Mouse (Mus musculus) gastrocnemius, adult 2 months (tissue): ENCODE results near the gene Tsfm. TPM values are rescaled to one million over a fixed set of nuclear protein-coding genes. Genes with fewer than 3 reads are reported as not detected.
"Not testable (repeated sequence)": the region's sequence is repeated elsewhere in the genome, so short reads cannot be mapped to it uniquely, and the experiment has no call there.

Experiments
- DNase-seq: peaks from one replicate; pipeline ENCODE4 v3.0.0; 2022
- H3K27ac ChIP-seq: fragments of 200-600 bp; 2 replicates; pipeline ENCODE4 v1.8.1; 2022; ENCODE audit warnings: mild to moderate bottlenecking
- H3K4me3 ChIP-seq: fragments of 200-600 bp; 2 replicates; pipeline ENCODE4 v1.8.1; 2022; ENCODE audit warnings: mild to moderate bottlenecking, moderate library complexity
- CTCF ChIP-seq: fragments of 200-600 bp; IDR thresholded peaks from 2 replicates; pipeline ENCODE4 v1.8.1; 2022; ENCODE audit warnings: antibody characterized with exemption, mild to moderate bottlenecking, moderate library complexity
- intact Hi-C: fragments of 180-260 bp; cut with DNase I; formaldehyde crosslinking; loops from one replicate; pipeline ENCODE4 v1.15.1; 2025
- total RNA-seq, 2 experiments: library from RNA; stranded (reverse); gene quantifications; 2 replicates each; pipeline ENCODE4 v1.2.3; 2021

Tsfm gene
- total RNA-seq, 2 experiments from 2014 or later: 15.0 to 28.8 TPM

DNA sequence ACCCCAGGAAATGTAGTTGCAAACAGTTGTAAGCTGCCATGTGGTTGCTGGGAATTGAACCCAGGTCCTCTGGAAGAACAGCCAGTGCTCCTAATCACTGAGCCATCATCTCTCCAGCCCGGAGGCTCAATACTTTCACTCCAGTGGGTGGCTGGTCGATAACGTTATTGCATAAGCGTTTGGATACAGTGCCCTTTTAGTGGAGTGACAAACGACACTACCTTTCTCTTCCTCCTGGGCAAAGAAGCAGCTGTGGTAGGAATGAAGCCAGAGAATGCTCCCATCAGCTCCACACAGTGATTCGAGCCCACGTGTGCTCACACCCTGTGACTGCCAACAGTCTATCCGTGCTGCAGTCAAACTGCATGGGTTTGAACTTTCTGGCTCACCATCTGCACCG lies 40.6 kb upstream of the Tsfm start:
- Histone ChIP-seq H3K27ac (no peak overlapping the region), H3K4me3 (peak overlapping the region; percentile 91)
- DNase-seq: peak; percentile 12
- TF ChIP-seq CTCF: no peak
- intact Hi-C loops: loop anchor here (10.0 kb wide), 1 partner anchor 604 kb away; no protein-coding TSS in a partner anchor

DNA sequence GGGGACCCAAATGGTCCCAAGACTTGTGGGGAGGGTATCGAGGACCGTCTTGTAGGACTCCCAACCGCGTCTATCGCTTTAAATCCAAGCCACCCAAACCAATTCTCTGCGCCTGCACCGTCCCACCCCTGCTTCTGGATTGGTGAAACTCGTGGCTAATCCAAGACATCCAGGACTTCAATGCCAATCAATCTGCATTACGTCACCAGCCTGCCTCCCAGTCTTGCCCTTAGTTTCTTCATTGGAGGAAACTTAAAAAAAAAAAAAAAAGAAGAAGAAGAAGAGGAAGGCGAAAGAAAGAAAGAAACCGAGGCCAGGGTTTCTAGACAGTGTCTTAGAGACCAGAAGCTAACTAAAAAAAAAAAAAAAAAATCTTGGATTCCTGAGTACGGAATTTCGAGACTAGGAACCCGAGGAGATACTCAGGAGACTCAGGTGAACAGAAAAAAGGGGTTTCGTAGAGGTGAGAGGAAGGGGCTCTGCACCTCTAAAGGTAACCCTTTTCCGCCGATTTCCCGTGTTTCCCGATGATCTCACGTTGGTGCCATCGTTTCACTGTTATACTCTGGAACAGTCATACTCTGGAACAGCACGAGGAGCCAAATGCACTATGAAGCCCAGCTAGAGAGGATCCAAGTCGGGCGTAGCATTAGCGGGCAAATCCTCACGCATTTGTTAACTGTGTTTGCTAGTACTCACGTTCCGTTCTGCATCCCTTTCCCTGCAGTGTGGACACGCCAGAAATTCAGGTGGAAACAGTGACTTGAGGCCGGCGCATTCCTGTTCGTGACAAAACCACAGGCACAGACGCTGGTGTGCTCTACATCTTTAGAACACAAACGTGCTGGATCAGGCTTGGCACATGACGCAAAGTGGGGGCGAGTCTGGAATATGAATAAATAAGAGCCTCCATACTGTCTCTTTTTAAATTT lies 39.8 kb upstream of the Tsfm start, which contains the start of gene Tspan31:
TSS of gene Tspan31 (minus strand) at position 75 of the 932 bp plus-strand sequence.
- peak within 1 kb of the TSS; percentile 86 for H3K27ac ChIP-seq
- TF ChIP-seq CTCF: no peak
- H3K4me3 ChIP-seq: peak within 1 kb of the TSS; percentile 91
- peak; percentile 91 for DNase-seq
- intact Hi-C loops: loop anchor here (10.0 kb wide), 1 partner anchor 604 kb away; no protein-coding TSS in a partner anchor

DNA sequence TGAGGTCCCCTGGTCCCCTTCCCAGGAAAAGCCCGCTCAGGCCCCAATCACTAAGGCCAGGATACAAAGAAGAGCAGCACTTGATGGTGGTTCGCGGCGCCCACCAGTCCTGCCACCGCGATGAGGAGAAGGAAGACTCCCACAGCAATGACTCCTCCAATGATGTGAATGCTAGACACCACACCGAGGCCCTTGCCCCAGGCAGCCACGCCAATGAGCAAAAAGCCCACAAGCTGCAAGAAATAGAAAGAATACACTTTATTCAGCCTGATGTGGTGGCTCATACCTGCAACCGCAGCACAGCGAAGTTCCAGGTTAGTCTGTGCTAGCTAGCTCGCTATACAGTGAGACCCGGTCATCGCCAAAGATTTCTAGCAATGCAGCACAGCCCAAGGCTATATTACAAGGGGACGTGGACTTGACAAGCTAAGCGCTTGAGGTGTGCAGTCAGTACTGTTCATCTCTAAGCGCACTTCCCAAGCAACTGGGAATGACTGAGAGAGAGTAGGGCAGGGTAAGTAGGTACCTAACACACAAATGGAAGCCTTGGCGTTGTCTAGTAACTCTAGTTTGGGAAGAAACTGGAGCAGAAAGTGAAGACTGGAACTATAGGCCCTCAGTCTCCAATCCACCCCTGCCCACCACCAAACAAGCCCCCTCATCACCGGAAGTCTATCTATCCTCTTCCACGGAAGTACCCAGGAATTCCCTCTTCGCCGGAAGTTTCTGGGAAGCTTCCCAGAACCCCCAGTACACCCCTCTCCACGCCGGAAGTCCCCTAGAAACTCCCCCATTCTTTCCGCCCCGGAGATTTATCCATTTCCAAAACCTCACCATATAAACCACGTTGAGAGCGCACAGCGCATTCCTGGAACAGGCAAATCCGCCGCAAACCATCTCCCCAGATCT lies 38.9 kb upstream of the Tsfm start:
- intact Hi-C loops: loop anchor here (10.0 kb wide), 1 partner anchor 605 kb away; no protein-coding TSS in a partner anchor
- DNase-seq: peak; percentile 17
- Histone ChIP-seq H3K27ac (peak overlapping the region; percentile 86), H3K4me3 (peak overlapping the region; percentile 91)
- no peak for TF ChIP-seq CTCF

DNA sequence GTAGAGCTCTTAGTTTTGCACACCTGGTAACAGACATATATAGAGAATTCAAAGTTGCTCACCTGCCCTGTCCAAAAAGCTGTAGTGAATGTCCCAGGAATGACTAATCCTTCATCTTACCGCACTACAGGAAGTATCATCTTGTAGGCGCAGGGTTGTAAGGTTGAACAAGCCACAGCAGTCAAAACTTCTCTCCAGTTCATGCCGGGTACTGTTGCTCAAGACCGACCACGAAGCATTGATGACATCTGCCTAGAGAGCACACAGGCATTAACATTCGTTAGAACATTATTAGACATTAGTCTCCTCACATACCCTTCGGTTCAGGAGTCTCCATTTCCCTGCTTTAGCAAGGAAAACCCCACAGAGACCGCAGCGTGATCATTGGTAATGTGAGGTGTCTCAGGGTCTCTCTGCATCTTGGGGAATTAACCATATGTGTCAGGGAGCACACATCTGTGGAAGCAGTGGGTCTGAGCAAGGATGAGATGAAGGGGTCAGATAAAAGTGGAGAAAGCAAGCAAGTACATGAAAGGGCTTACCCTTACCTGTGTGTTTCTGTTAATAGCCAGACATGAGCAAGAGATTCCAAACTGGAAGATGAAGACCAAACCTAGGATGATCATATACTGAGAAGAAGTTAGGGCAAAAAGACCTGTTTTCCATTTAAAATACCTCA lies 37.9 kb upstream of the Tsfm start:
- intact Hi-C loops: no loop called here
- no peak overlapping the region for H3K27ac ChIP-seq
- no peak for TF ChIP-seq CTCF
- peak overlapping the region; percentile 91; the same call in 1 of the 2 replicates for H3K4me3 ChIP-seq
- DNase-seq: no peak

DNA sequence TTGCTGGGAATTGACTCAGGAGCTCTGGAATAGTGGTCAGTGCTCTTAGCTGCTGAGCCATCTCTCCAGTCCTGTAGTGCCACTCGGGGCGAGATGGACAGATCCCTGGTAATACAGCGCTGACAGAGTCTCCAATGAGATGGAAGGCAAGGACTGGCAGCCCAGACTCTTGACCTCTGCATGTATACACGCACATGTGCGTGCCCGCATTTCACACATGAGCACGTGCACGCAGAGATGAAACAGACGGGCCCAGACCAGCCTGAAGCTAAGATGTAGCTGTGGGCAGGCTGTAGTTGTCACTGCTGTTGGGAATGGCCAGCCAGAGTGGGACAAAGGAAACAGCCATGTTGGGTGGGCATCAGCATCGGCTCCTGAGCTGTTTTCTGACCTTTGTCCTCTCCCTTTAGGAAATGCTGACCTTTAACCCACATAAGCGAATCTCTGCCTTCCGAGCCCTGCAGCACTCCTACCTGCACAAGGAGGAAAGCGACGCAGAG lies 35.9 kb upstream of the Tsfm start:
- Histone ChIP-seq H3K4me3 (no peak overlapping the region), H3K27ac (no peak overlapping the region)
- no peak for TF ChIP-seq CTCF
- peak; percentile 13 for DNase-seq
- intact Hi-C loops: no loop called here

DNA sequence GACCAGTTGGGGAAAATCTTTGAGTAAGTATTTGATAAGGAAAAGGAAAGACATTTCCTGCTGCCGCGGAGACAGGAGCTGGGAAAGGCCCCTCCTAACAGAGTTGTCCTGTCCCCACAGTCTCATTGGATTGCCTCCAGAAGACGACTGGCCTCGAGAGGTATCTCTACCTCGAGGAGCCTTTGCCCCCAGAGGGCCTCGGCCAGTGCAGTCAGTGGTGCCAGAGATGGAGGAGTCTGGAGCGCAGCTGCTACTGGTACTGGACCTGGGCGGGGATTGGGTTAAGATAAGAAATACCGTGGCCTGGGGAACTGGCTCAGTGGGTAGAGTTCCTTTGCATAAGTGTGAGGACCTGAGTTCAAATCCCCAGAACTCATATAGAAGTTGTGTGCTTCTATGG lies 35.3 kb upstream of the Tsfm start:
- H3K4me3 ChIP-seq: no peak overlapping the region
- DNase-seq: peak; percentile 15
- intact Hi-C loops: no loop called here
- no peak for TF ChIP-seq CTCF
- no peak overlapping the region for H3K27ac ChIP-seq

DNA sequence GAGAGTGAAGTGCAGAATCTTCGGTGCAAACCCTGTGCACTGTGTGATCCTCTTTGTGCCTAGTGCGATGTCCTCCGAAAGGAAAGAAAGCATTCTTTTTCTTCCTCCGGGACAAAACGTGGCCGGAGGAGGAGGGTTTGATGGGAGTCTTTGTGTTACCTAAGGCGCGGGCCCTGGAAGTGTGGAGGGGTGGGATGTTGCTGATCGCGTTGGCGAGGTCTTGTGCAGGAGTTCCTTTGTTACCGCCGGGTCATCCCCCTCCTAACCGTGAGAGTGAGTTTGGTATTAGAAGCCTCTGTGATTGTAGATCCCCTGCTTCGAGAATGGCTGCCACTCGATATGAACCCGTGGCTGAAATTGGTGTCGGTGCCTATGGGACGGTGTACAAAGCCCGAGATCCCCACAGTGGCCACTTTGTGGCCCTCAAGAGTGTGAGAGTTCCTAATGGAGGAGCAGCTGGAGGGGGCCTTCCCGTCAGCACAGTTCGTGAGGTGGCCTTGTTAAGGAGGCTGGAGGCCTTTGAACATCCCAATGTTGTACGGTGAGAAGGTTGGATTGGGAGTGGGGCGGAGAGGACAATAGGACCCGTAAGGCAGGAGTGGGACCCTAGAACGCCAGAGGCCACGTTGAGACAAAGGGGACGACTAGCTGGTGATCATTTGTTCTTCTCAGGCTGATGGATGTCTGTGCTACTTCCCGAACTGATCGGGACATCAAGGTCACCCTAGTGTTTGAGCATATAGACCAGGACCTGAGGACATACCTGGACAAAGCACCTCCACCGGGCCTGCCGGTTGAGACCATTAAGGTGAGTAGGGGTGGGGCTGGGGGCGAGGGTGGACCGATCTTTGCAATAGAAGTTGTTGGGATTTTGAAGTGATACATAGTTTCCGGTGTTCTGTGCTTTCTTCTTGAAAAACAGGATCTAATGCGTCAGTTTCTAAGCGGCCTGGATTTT lies 33.6 kb upstream of the Tsfm start:
- intact Hi-C loops: no loop called here
- H3K4me3 ChIP-seq: peak overlapping the region; percentile 92
- no peak for TF ChIP-seq CTCF
- H3K27ac ChIP-seq: peak overlapping the region; percentile 95
- peak; percentile 14 for DNase-seq

DNA sequence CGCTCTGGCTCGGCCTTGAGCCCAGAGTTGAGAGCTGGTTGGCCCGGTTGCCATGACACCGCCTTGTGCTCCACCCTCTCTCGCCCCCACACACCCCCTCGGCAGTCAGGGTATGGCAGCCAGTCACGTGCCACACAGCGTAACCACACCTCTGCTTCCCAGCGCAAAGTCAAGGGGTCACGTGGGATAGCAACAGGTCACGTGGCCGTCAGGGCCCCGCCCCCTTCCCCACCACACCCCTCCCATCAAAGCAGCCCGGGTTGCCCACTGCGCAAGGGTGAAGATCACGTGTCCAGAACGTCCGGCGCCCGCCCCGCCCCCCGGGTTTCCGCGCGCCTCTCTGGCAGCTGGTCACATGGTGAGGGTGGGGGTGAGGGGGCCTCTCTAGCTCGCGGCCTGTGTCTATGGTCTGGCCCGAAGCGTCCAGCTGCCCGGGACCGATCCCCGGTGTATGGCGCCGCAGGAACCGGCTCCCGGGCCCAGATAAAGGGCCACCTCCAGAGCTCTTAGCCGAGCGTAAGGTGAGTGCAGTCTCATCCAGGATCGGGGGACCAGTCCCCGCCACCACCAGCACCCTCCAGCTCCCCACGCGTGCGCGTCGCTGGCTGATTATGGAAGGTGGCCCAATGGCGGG lies 32.7 kb upstream of the Tsfm start, which contains the start of gene Cdk4:
TSS of gene Cdk4 (plus strand) at position 296 of the 634 bp plus-strand sequence.
- DNase-seq: peak; percentile 99
- peak within 1 kb of the TSS; percentile 92 for H3K4me3 ChIP-seq
- TF ChIP-seq CTCF: 0 out of 2 replicates have a peak, but pooled peaks have one; percentile 2
- intact Hi-C loops: no loop called here
- H3K27ac ChIP-seq: peak within 1 kb of the TSS; percentile 95

DNA sequence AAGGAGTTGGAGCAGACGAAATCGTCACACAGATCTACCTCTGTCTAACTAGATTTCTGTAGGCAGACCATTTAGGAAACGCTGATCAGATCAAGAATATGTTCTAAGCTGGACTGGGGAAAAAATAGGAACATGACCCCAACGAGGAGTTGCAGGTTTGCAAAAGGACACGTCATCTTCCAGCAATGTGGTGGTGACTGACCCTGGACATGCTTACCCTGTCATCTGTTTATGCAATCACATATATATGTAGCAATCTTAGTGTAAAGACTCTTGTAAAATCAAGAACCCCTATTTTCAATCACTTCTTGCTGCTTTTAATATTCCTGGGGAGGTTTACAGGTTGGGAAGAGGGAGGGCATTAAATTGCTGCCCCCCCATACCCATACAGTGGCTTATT lies 31.9 kb upstream of the Tsfm start:
- peak; percentile 5 for DNase-seq
- Histone ChIP-seq H3K4me3 (peak overlapping the region; percentile 92; the same call in 1 of the 2 replicates), H3K27ac (peak overlapping the region; percentile 58; the same call in 1 of the 2 replicates)
- TF ChIP-seq CTCF: no peak
- intact Hi-C loops: no loop called here

DNA sequence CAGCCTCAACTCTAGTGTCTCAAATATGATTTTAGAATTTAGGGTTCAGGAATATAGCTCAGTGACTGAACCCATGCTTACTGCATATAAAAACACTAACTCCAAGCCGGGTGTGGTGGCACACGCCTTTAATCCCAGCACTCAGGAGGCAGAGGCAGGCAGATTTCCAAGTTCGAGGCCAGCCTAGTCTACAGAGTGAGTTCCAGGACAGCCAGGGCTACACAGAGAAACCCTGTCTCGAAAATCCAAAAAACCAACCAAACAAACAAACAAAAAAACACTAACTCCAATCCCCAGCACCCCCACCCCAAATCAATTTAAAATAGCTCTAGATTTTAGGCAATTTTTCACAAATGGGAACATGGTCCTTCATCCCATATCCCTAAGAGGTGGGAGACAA lies 31.5 kb upstream of the Tsfm start:
- H3K4me3 ChIP-seq, DNase-seq, H3K27ac ChIP-seq, intact Hi-C loops: not testable (repeated sequence)

DNA sequence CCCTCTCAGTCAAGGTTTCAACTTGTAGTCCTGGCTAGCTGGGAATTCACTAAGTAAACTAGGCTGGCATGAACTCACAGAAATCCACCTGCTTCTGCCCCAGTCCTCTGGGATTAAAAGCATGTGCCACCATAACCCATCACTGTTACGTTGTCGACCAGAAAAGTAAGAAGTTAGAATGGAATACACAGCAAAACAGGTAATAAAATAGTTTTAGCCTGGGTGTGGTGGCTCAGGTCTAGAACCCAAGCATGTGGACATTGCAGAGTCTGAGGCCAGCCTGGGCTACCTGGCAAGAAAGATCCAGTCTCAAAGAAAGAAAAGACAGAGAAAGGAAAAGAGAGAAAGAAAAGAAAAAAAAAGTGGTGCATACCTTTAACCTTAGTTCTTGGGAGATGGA lies 30.9 kb upstream of the Tsfm start:
- Histone ChIP-seq H3K27ac (no peak overlapping the region), H3K4me3 (no peak overlapping the region)
- intact Hi-C loops: no loop called here
- DNase-seq: no peak
- TF ChIP-seq CTCF: no peak
